Mouse (Mus musculus) adrenal gland, postnatal 4 days (tissue): ENCODE data around the gene Ezh1. TPM values are rescaled to one million over a fixed set of nuclear protein-coding genes. Genes with fewer than 3 reads are reported as not detected.

Experiments used
- DNase-seq, 2 experiments: peaks; one replicate each; pipeline ENCODE4 v3.0.0; 2021 to 2022; ENCODE audit warnings: low spot score in 2 of 2, mixed read lengths in 2 of 2
- total RNA-seq, 2 experiments: library from RNA; stranded (reverse); gene quantifications; 2 replicates each; pipeline ENCODE4 v1.2.3; 2021

Ezh1 gene
- total RNA-seq, 2 experiments from 2014 or later: 38.8 to 40.3 TPM

DNA sequence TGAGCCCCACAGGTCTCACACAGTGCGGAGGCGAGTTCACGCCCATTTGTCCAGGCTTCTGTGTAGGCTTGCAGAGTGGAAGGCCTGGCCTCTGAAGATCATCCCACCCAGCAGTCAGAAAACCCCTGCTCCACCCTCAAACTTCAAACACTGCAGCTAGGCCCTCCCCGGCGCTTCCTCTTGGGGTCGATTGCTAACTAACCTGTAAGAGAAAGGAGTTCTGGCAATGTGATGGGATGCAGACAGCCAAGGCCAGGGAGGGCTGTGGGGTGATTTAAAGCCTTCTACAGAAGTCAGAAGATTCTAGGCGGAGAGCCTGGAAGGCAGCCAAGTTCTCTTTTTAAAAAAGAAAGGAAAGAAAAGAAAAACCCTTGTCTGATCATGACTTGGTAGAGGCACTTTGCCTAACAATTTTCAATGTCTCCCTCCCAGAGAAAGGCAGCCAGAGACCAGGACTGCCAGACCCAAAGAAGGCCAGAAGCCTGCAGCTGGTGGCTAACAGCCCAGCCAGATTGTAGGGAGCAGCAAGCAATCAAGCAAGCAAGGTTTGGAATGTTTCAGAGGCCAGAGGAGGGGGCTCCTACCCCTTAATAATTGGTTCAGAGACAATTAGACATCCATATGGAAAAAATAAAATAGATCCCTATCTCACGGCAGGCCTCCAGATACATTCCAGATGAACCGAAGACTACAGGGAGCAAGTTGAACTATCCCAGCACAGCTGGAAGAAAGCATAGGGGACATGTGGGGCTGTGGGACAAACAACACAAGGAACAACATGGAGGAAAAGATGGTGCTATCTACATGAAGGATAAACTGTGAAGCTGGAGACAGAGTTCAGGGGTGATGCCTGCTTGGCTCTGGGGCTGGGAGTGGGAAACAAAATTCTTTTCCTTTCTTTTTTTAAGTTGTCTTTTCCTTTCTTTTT lies 76.8 kb downstream of the Ezh1 start:
- DNase-seq: peak in 1 of 2 experiments; percentile 42

DNA sequence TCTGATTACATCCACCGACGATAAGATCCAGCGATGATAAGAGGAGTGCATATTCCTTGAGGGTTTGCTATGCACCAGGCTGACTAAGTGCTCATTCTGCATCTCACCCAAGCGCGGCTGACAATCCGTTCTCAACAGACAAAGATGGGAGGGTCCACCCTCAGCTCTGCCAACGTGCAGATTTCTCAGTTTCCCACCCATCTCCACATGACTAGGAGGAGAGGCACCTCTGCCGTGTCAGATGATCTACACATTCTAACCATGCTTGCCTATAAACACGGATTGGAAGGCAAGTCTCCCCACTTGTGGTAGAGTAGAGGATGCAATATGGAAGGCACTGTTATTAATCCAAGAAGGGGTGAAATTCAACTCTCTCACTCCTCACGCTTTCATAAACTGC lies 77.5 kb downstream of the Ezh1 start:
- DNase-seq: no peak

DNA sequence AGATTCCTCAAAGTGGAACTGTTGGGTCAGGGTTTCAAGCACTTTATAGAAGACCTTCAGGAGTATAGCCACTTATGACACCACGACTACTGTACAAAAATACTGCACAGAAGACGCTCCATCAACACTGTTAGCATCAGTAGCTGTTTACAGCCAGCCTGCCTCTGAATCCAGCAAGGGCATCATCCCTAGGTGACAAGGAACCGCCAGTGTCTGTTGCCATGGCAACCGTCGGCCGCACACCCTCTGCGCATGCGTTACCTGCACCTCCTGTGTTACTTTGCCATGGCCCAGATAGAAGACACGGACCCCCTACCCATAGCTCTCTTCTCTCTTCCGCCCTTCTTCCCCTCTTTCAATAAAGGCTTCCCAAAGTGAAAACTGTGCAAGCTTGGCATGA lies 79.9 kb downstream of the Ezh1 start:
- DNase-seq: no peak

DNA sequence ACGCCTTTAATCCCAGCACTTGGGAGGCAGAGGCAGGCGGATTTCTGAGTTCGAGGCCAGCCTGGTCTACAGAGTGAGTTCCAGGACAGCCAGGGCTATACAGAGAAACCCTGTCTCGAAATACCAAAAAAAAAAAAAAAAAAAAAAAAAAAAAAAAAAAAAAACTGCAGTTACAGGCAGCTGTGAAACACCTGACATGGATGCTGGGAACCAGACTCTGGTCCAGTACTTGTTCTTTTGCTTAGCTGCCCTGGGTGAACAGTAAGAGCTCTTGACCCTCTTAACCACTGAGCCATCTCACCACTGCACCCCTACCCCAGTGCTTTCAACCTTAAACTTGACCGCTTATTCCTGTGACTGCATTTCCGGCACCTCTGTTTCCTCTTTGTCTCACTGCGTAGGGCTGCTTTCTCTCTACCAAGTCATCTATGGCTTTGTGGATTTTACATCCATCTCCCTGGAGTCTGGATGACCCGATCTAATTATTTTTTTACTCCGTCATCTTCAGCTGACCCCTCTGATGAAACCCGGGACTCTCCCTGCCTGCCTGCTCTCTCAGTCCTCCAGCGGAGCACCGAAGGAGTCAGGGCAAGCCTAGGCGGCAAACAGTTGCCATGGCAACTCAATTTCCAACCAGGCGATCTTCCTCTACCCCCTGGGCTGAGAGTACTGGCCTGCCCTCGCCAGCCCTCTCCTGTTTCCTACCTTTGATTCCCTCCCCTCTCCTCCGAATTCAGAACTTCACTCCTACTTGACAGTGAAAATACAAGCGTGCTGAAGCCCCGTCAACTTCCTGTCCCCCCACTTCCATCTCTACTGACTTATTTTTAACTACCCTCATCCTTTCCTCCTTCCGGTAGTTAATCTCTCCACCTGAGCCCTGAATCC lies 82.7 kb downstream of the Ezh1 start:
- no peak for DNase-seq

DNA sequence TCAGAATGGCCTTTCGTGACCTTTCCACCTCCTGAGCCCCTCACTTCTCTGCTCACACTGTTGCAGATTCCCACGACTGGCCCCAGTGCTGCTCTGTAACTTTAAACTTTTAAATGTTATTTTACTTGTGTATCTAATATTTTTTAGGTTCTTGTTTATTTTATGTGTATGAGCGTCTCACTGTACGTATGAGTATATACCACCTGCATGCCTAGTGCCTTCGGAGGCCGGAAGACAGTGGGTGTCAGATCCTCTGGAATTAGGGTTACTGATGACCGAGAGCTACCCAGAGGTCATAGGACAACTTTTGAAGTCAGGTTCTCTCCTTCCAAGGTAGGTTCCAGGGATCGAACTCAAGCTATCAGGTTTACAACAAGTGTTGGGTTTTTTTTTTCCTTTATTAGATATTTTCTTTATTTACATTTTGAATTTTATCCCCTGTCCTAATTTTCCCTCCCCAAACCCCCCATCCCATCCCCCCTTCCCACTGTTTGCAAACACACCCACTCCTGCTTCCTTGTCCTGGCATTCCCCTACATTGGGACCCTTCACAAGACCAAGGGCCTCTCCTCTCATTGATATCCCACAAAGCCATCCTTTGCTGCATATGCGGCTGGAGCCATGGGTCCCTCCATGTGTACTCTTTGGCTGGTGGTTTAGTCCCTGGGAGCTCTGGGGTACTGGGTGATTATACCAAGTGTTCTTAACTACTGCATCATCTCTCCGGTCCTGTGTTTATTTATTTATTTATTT lies 83.9 kb downstream of the Ezh1 start:
- DNase-seq: no peak

Other genes with a start within 250 kb of the Ezh1 start
- 100 to 1,000 TPM; 103 to 106 TPM for gene Atp6v0a1, start 217.0 kb downstream of the Ezh1 start, total RNA-seq
- 10 to 100 TPM; 36.9 to 37.8 TPM for gene Naglu, start 156.5 kb downstream of the Ezh1 start, total RNA-seq
- under 1 TPM; 0.50 to 0.62 TPM for gene Hsd17b1, start 148.1 kb downstream of the Ezh1 start, total RNA-seq
- 10 to 100 TPM; 59.8 to 65.6 TPM for gene Coasy, start 143.9 kb downstream of the Ezh1 start, total RNA-seq
- 10 to 100 TPM; 27.3 to 27.5 TPM for gene Mlx, start 139.2 kb downstream of the Ezh1 start, total RNA-seq
- 10 to 100 TPM; 10.3 to 11.9 TPM for gene Psmc3ip, start 131.0 kb downstream of the Ezh1 start, total RNA-seq
- 10 to 100 TPM; 51.8 to 52.6 TPM for gene Retreg3, start 106.6 kb downstream of the Ezh1 start, total RNA-seq
- 10 to 100 TPM; 42.0 to 42.6 TPM for gene Tubg1, start 106.5 kb downstream of the Ezh1 start, total RNA-seq
- 1 to 10 TPM; 7.7 to 8.1 TPM for gene Tubg2, start 70.6 kb downstream of the Ezh1 start, total RNA-seq
- gene Cntnap1, start 55.9 kb downstream of the Ezh1 start, total RNA-seq: 1 to 10 TPM; 3.9 to 4.1 TPM
- gene Plekhh3, start 55.1 kb downstream of the Ezh1 start, total RNA-seq: 10 to 100 TPM; 26.9 to 30.7 TPM
- under 1 TPM in 1 of 2 experiments, not detected in 1; 0.22 TPM for gene Ccr10, start 51.0 kb downstream of the Ezh1 start, total RNA-seq
- gene Ramp2, start 19.6 kb upstream of the Ezh1 start, total RNA-seq: 10 to 100 TPM; 85.7 to 96.0 TPM
- gene Vps25, start 27.2 kb upstream of the Ezh1 start, total RNA-seq: 100 to 1,000 TPM; 106 to 111 TPM
- gene Wnk4, start 34.1 kb upstream of the Ezh1 start, total RNA-seq: 10 to 100 TPM in 1 of 2 experiments, 1 to 10 TPM in 1; 3.8 to 20.0 TPM
- gene Cntd1, start 52.5 kb upstream of the Ezh1 start, total RNA-seq: 1 to 10 TPM; 1.1 to 1.3 TPM
- gene Coa3, start 52.7 kb upstream of the Ezh1 start, total RNA-seq: 10 to 100 TPM; 62.9 to 67.1 TPM
- gene Becn1, start 75.8 kb upstream of the Ezh1 start, total RNA-seq: 100 to 1,000 TPM; 144 to 147 TPM
- gene Psme3, start 89.8 kb upstream of the Ezh1 start, total RNA-seq: 100 to 1,000 TPM; 122 to 124 TPM
- 1 to 10 TPM; 7.3 to 7.7 TPM for gene Aoc2, start 98.6 kb upstream of the Ezh1 start, total RNA-seq
- gene Aoc3, start 104.1 kb upstream of the Ezh1 start, total RNA-seq: 10 to 100 TPM; 28.8 to 33.7 TPM
- gene G6pc, start 141.1 kb upstream of the Ezh1 start, total RNA-seq: 10 to 100 TPM; 17.8 to 30.5 TPM
- gene Aarsd1, start 191.2 kb upstream of the Ezh1 start, total RNA-seq: 10 to 100 TPM; 29.9 to 31.1 TPM
- gene Gm27029, start 198.3 kb upstream of the Ezh1 start, total RNA-seq: 1 to 10 TPM; 3.4 to 5.9 TPM
- 10 to 100 TPM; 20.1 to 22.0 TPM for gene Rundc1, start 198.6 kb upstream of the Ezh1 start, total RNA-seq
- gene Ptges3l, start 198.9 kb upstream of the Ezh1 start, total RNA-seq: 1 to 10 TPM; 6.4 to 6.7 TPM
- gene Rpl27, start 215.8 kb upstream of the Ezh1 start, total RNA-seq: 100 to 1,000 TPM in 1 of 2 experiments, 10 to 100 TPM in 1; 90.3 to 116 TPM
- gene Ifi35, start 221.9 kb upstream of the Ezh1 start, total RNA-seq: 10 to 100 TPM; 30.0 to 30.3 TPM
- gene Rnd2, start 238.5 kb upstream of the Ezh1 start, total RNA-seq: 10 to 100 TPM; 16.4 to 20.0 TPM
- 100 to 1,000 TPM; 103 to 105 TPM for gene Vat1, start 239.8 kb upstream of the Ezh1 start, total RNA-seq